Mouse (Mus musculus) left cerebral cortex, adult 2 months (tissue): ENCODE data around the gene Ube2o. TPM values are rescaled to one million over a fixed set of nuclear protein-coding genes. Genes with fewer than 3 reads are reported as not detected.
A peak's percentile ranks its signal among the peaks of the same experiment; 100 is the strongest.

Source experiments
- DNase-seq, 2 experiments: peaks; one replicate each; pipeline ENCODE4 v3.0.0; 2021 to 2022; ENCODE audit warnings: low spot score in 2 of 2, mixed read lengths in 1 of 2; ENCODE audit errors: extremely low spot score in 1 of 2
- H3K27ac ChIP-seq: fragments of 200-600 bp; 2 replicates; pipeline ENCODE4 v1.8.1; 2022
- H3K4me3 ChIP-seq: fragments of 200-600 bp; 2 replicates; pipeline ENCODE4 v1.8.1; 2022
- CTCF ChIP-seq: fragments of 200-600 bp; IDR thresholded peaks from 2 replicates; pipeline ENCODE4 v1.8.1; 2022; ENCODE audit warnings: antibody characterized with exemption, mild to moderate bottlenecking, moderate library complexity
- intact Hi-C: fragments of 180-260 bp; cut with DNase I; formaldehyde crosslinking; loops from one replicate; pipeline ENCODE4 v1.15.1; 2025
- total RNA-seq, 2 experiments: library from RNA; stranded (reverse); gene quantifications; 2 replicates each; pipeline ENCODE4 v1.2.3; 2021

Gene Ube2o
- total RNA-seq, 2 experiments from 2014 or later = 123 to 125 TPM

- no peak; the same call in 1 of the 2 replicates for TF ChIP-seq CTCF
- Histone ChIP-seq H3K27ac (no peak overlapping the region), H3K4me3 (peak overlapping the region; percentile 48)
- intact Hi-C loops = loop anchor here (2.0 kb wide), 1 partner anchor 42 kb away; no protein-coding TSS in a partner anchor
- DNase-seq = peak; percentile 39 to 55
Measured at GRCm38 (mm10) chr11:116532810-116533338, 48.4 kb downstream of the Ube2o start.

- intact Hi-C loops = loop anchor here (2.0 kb wide), 1 partner anchor 42 kb away; no protein-coding TSS in a partner anchor
- peak in 1 of 2 experiments; percentile 26 for DNase-seq
- Histone ChIP-seq H3K4me3 (peak overlapping the region; percentile 48), H3K27ac (no peak overlapping the region)
- TF ChIP-seq CTCF = no peak
Measured at GRCm38 (mm10) chr11:116532262-116532809, 48.9 kb downstream of the Ube2o start.

- intact Hi-C loops = loop anchor here (2.0 kb wide), 1 partner anchor 41 kb away; no protein-coding TSS in a partner anchor
- H3K27ac ChIP-seq = no peak overlapping the region
- peak overlapping the region; percentile 48 for H3K4me3 ChIP-seq
- DNase-seq = peak in 1 of 2 experiments; percentile 28
- no peak for TF ChIP-seq CTCF
Measured at GRCm38 (mm10) chr11:116531371-116532191, 49.7 kb downstream of the Ube2o start.

- peak in 1 of 2 experiments; percentile 11 for DNase-seq
- TF ChIP-seq CTCF = no peak
- H3K27ac ChIP-seq = no peak within 1 kb of the TSS
- H3K4me3 ChIP-seq = peak within 1 kb of the TSS; percentile 48
- intact Hi-C loops = no loop called here
Measured at GRCm38 (mm10) chr11:116530187-116531147, 50.8 kb downstream of the Ube2o start, which contains the start of gene Sphk1. Sphk1 (plus strand) TSS chr11:116530925.

GRCm38 (mm10) chr11:116528636-116529320 lies 52.5 kb downstream of the Ube2o start:
- intact Hi-C loops = no loop called here
- no peak for DNase-seq
- Histone ChIP-seq H3K27ac (no peak overlapping the region), H3K4me3 (no peak overlapping the region)
- TF ChIP-seq CTCF = no peak

- DNase-seq = no peak
- TF ChIP-seq CTCF = no peak
- Histone ChIP-seq H3K4me3 (no peak overlapping the region), H3K27ac (no peak overlapping the region)
- intact Hi-C loops = no loop called here
Measured at GRCm38 (mm10) chr11:116523699-116524189, 57.5 kb downstream of the Ube2o start.

GRCm38 (mm10) chr11:116522886-116523698 lies 58.2 kb downstream of the Ube2o start:
- intact Hi-C loops = no loop called here
- Histone ChIP-seq H3K27ac (no peak overlapping the region), H3K4me3 (no peak overlapping the region)
- TF ChIP-seq CTCF = no peak
- no peak for DNase-seq

- Histone ChIP-seq H3K27ac (no peak overlapping the region), H3K4me3 (no peak overlapping the region)
- intact Hi-C loops = no loop called here
- no peak for TF ChIP-seq CTCF
- DNase-seq = no peak
Measured at GRCm38 (mm10) chr11:116522046-116522445, 59.2 kb downstream of the Ube2o start.

GRCm38 (mm10) chr11:116521143-116521542 lies 60.1 kb downstream of the Ube2o start:
- Histone ChIP-seq H3K27ac (no peak overlapping the region), H3K4me3 (no peak overlapping the region)
- no peak for TF ChIP-seq CTCF
- DNase-seq = no peak
- intact Hi-C loops = no loop called here

- no peak overlapping the region for H3K27ac ChIP-seq
- TF ChIP-seq CTCF = no peak
- H3K4me3 ChIP-seq = no peak overlapping the region
- no peak for DNase-seq
- intact Hi-C loops = no loop called here
Measured at GRCm38 (mm10) chr11:116518482-116518881, 62.8 kb downstream of the Ube2o start.
